22 mouse cellular contexts compared by ENCODE assay signal in the genomic region with DNA sequence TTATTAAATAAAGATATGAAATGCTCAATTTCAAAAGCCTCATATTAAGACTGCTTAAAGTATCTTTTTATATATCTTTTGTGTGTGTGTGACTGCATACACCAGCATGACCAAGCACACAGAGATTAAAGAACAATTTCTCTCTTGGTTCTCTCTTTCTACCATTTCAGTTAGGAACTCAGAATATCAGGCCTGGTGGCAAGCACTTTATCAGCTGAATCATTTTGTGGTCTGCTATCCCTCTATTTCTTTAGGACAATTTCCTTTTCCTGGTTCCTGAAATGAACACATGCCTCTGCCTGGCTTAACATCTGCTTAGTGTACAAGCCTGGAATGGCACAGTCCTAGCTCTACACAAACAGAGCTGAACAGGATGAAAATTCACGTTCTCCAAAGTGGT.
DNase-seq lines count a peak whose midpoint lies in the region; ATAC-seq and TF ChIP-seq lines count a peak whose summit lies in the region.
"Had no signal": no experiment of that assay in that cellular context is flagged by ENCODE, and none has a peak within 500 bp of the region (broad histone marks: within the 10 kb centered on the region; RNA-seq: fewer than 3 reads in every experiment).

No protein-coding gene starts in this region.

- no peak for DNase-seq in embryonic facial prominence, embryonic 10.5 days (ENCODE audit: low spot score)
- DNase-seq in layer of hippocampus, adult 2 months (ENCODE audit: low spot score in 2 of 2), result no peak
- no peak for DNase-seq in layer of hippocampus, adult 8-10 months (ENCODE audit: low spot score in 2 of 2)
- peak; percentile 28 for DNase-seq in forelimb bud, embryonic 11.5 days (ENCODE audit: low read depth, low spot score)
- DNase-seq in cerebellum, adult 8-10 months, result no peak
- DNase-seq: adrenal gland, adult 2 months; adrenal gland, postnatal 14 days; cerebellum, adult 11 months; cerebellum, adult 2 months; cerebellum, postnatal 10 days; forebrain, postnatal 0 days; gastrocnemius, postnatal 25 days; heart, adult 2 months; kidney, adult 11 months had no signal

- WGBS in embryonic facial prominence, embryonic 15.5 days, result 16% methylated on average over 1 of the region's 1 CpGs
- 64% methylated on average over 1 of the region's 1 CpGs for WGBS in embryonic facial prominence, embryonic 10.5 days

- no peak overlapping the region for H3K4me3 ChIP-seq in embryonic facial prominence, embryonic 15.5 days (replicated peaks)
- H3K4me3 ChIP-seq in embryonic facial prominence, embryonic 10.5 days, result no peak overlapping the region
- H3K4me3 ChIP-seq in layer of hippocampus, adult 2 months, result no peak overlapping the region
- H3K4me3 ChIP-seq: embryonic facial prominence, embryonic 12.5 days; erythroblast, embryonic 14.5 days; forebrain, embryonic 13.5 days; heart, adult 2 months; heart, embryonic 10.5 days; hindbrain, embryonic 12.5 days; hindbrain, embryonic 15.5 days; intestine, embryonic 15.5 days had no signal

- ATAC-seq in embryonic facial prominence, embryonic 15.5 days (ENCODE audit: insufficient number of reproducible peaks, low FRiP score, low TSS enrichment, low read depth), result no peak
- ATAC-seq: forebrain, embryonic 13.5 days; intestine, embryonic 15.5 days had no signal

- H3K27ac ChIP-seq in embryonic facial prominence, embryonic 15.5 days (replicated peaks), result 0 out of 2 replicates have a peak overlapping the region, but pooled peaks have one; percentile 11
- no peak overlapping the region for H3K27ac ChIP-seq in embryonic facial prominence, embryonic 10.5 days (replicated peaks)
- H3K27ac ChIP-seq in layer of hippocampus, adult 2 months, result peak overlapping the region; percentile 57; the same call in 1 of the 2 replicates
- H3K27ac ChIP-seq: embryonic facial prominence, embryonic 12.5 days; forebrain, embryonic 13.5 days; heart, adult 2 months; heart, embryonic 10.5 days; hindbrain, embryonic 12.5 days; hindbrain, embryonic 15.5 days; intestine, embryonic 15.5 days had no signal

- TF ChIP-seq CTCF in layer of hippocampus, adult 2 months (conservative IDR thresholded peaks at IDR 0.05), result no peak

- no peaks in the 10 kb centered on the region for H3K9me3 ChIP-seq in embryonic facial prominence, embryonic 15.5 days (replicated peaks)
- H3K9me3 ChIP-seq in embryonic facial prominence, embryonic 10.5 days, result peaks cover 2% of the 10 kb centered on the region; the same call in 1 of the 2 replicates
- H3K9me3 ChIP-seq: embryonic facial prominence, embryonic 12.5 days; forebrain, embryonic 13.5 days; heart, embryonic 10.5 days; hindbrain, embryonic 12.5 days; hindbrain, embryonic 15.5 days; intestine, embryonic 15.5 days had no signal

- H3K4me2 ChIP-seq in embryonic facial prominence, embryonic 15.5 days (replicated peaks), result no peak overlapping the region
- H3K4me2 ChIP-seq: embryonic facial prominence, embryonic 12.5 days; forebrain, embryonic 13.5 days; hindbrain, embryonic 12.5 days; hindbrain, embryonic 15.5 days; intestine, embryonic 15.5 days had no signal

- H3K27me3 ChIP-seq in embryonic facial prominence, embryonic 15.5 days, result no peaks in the 10 kb centered on the region
- no peaks in the 10 kb centered on the region for H3K27me3 ChIP-seq in embryonic facial prominence, embryonic 10.5 days (replicated peaks; ENCODE audit: low read depth, poor library complexity, severe bottlenecking)
- H3K27me3 ChIP-seq: embryonic facial prominence, embryonic 12.5 days; forebrain, embryonic 13.5 days; hindbrain, embryonic 12.5 days; hindbrain, embryonic 15.5 days; intestine, embryonic 15.5 days had no signal

- no peaks in the 10 kb centered on the region for H3K4me1 ChIP-seq in embryonic facial prominence, embryonic 15.5 days
- no peaks in the 10 kb centered on the region for H3K4me1 ChIP-seq in embryonic facial prominence, embryonic 10.5 days
- H3K4me1 ChIP-seq: embryonic facial prominence, embryonic 12.5 days; forebrain, embryonic 13.5 days; heart, embryonic 10.5 days; hindbrain, embryonic 12.5 days had no signal

- no peaks in the 10 kb centered on the region for H3K36me3 ChIP-seq in embryonic facial prominence, embryonic 15.5 days
- peaks cover 11% of the 10 kb centered on the region for H3K36me3 ChIP-seq in embryonic facial prominence, embryonic 10.5 days (replicated peaks)
- H3K36me3 ChIP-seq: embryonic facial prominence, embryonic 12.5 days; heart, embryonic 10.5 days; hindbrain, embryonic 12.5 days; hindbrain, embryonic 15.5 days; intestine, embryonic 15.5 days had no signal

- no peak overlapping the region for H3K9ac ChIP-seq in embryonic facial prominence, embryonic 15.5 days
- H3K9ac ChIP-seq: embryonic facial prominence, embryonic 12.5 days; forebrain, embryonic 13.5 days; forebrain, postnatal 0 days; hindbrain, embryonic 12.5 days; hindbrain, embryonic 15.5 days; intestine, embryonic 15.5 days had no signal
